Mouse (Mus musculus): ENCODE measurements around the gene Abcb1b.

- no peak for TF ChIP-seq CTCF (IDR thresholded peaks at IDR 0.05; ENCODE audit: extremely low read depth, insufficient read depth, low read length)
- no peak for TF ChIP-seq POLR2A (IDR thresholded peaks at IDR 0.05; ENCODE audit: extremely low read depth, insufficient read depth, low read length)
These were observed 79.9 kb downstream of the Abcb1b start for GRCm38 (mm10) chr5:8877800-8878199.
